Mouse (Mus musculus) layer of hippocampus, adult 9-11 months (tissue): ENCODE measurements around the gene Gm3468.
"Not testable (repeated sequence)": the region's sequence is repeated elsewhere in the genome, so short reads cannot be mapped to it uniquely, and the experiment has no call there.

ENCODE experiments used
- DNase-seq: peaks from one replicate; pipeline ENCODE4 v3.0.0; 2022

Gm3468 gene

GRCm38 (mm10) chr14:6108272-6108925 lies at the start of gene Gm3468:
Gene Gm3468 (minus strand): TSS chr14:6108665.
- peak; percentile 30 for DNase-seq

GRCm38 (mm10) chr14:6125707-6126106 lies 17.2 kb upstream of the Gm3468 start, which contains the start of gene Gm3476:
Gene Gm3476 (minus strand): TSS chr14:6125807.
- not testable (repeated sequence) for DNase-seq

- DNase-seq, result not testable (repeated sequence)
Measured at GRCm38 (mm10) chr14:6107500-6107899, 965 bp downstream of the Gm3468 start.

- DNase-seq, result not testable (repeated sequence)
Measured at GRCm38 (mm10) chr14:6093842-6094241, 14.6 kb downstream of the Gm3468 start, which contains the start of gene Gm8206. Gene Gm8206 (minus strand): TSS chr14:6093942.

DNA sequence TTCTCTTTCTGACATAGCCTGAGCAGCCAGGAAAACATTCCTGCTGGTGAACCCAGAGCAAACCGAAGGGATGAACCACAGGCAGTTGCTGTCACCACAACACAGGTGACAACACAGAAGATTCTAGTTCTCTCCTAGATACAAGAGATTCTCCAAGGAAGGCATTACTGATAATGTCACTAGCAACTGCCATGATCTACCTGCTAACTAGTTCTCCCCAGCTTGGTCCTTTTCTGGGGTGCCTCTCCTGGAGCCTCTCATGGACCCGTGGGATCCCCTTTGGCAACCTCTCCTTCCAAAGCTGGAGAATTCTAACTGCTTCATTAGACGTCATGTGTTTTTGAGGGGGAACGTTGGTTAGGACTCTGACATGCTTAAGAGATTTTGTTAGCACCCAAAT lies 50.3 kb downstream of the Gm3468 start, which contains the start of gene Gm6337:
TSS of gene Gm6337 (minus strand) at position 101 of the 400 bp plus-strand sequence.
- DNase-seq, result not testable (repeated sequence)
